Mouse (Mus musculus) kidney, embryonic 15.5 days (tissue): ENCODE results near the gene Col4a6. TPM values are rescaled to one million over a fixed set of nuclear protein-coding genes. Genes with fewer than 3 reads are reported as not detected.

Experiments used
- ATAC-seq: fragments of 200-750 bp; cut with Nextera tagmentation; replicated peaks from 2 replicates; pipeline ENCODE4 v1.8.0; 2017; ENCODE audit warnings: moderate TSS enrichment; ENCODE audit not compliant: low FRiP score
- H3K27ac ChIP-seq: fragments of 300-500 bp; sonication (generic); 2 replicates; pipeline ENCODE4 v1.5.1; 2015; ENCODE audit warnings: mild to moderate bottlenecking, inconsistent platforms
- H3K27me3 ChIP-seq: fragments of 300-500 bp; sonication (generic); 2 replicates; pipeline ENCODE4 v1.6.1; 2015; ENCODE audit warnings: inconsistent platforms
- H3K36me3 ChIP-seq: fragments of 300-500 bp; sonication (generic); 2 replicates; pipeline ENCODE4 v1.6.1; 2015; ENCODE audit warnings: inconsistent platforms
- H3K4me1 ChIP-seq: fragments of 300-500 bp; sonication (generic); 2 replicates; pipeline ENCODE4 v1.6.1; 2015; ENCODE audit warnings: inconsistent platforms
- H3K4me2 ChIP-seq: fragments of 300-500 bp; sonication (generic); 2 replicates; pipeline ENCODE4 v1.6.1; 2015; ENCODE audit warnings: moderate library complexity, mild to moderate bottlenecking, inconsistent platforms
- H3K4me3 ChIP-seq: fragments of 300-500 bp; sonication (generic); replicated peaks from 2 replicates; pipeline ENCODE4 v1.5.1; 2015; ENCODE audit warnings: mild to moderate bottlenecking, inconsistent platforms
- H3K9ac ChIP-seq: fragments of 300-500 bp; sonication (generic); 2 replicates; pipeline ENCODE4 v1.6.1; 2015; ENCODE audit warnings: mild to moderate bottlenecking, inconsistent platforms
- H3K9me3 ChIP-seq: fragments of 300-500 bp; sonication (generic); replicated peaks from 2 replicates; pipeline ENCODE4 v1.6.1; 2016; ENCODE audit warnings: inconsistent platforms
- WGBS: fragments of 180-500 bp; shearing (Covaris S2); methylation state at CpG from one replicate; pipeline ENCODE4 v1.1.7; 2015; ENCODE audit warnings: mixed read lengths; 5-methylcytosine and 5-hydroxymethylcytosine counted together
- polyA plus RNA-seq: library from polyadenylated mRNA; unstranded; fragments of >200 nt; fragmentation: Nextera tagmentation; extraction: Ambion mirVana; gene quantifications from 2 replicates; pipeline ENCODE4 v1.2.1, GENCODE M21; 2015

Col4a6 gene
- polyA plus RNA-seq, 1 experiment from 2014 or later, result 2.4 TPM

DNA sequence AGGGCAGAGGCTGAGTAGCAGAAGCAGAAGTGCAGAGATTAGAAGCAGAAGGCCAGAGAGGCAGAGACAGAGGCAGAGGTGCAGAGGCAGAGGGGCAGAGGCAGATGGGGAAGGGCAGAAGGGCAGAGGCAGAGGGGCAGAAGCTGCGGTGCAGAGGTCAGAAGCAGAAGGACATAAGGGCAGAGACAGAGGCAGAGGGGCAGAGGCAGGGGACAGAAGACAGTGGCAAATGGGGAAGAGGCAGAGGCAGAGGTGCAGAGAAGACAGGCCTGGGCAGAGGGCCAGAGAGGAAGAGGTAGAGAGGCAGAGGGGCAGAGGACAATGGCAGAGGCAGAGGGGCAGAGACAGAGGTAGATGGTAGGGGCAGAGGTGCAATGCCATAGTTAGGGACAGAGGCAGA is 324.2 kb downstream of the Col4a6 start:
- ATAC-seq, result no peak
- Histone ChIP-seq H3K4me3 (no peak overlapping the region), H3K36me3 (no peaks in the 10 kb centered on the region), H3K9ac (no peak overlapping the region), H3K27ac (no peak overlapping the region), H3K27me3 (no peaks in the 10 kb centered on the region), H3K4me2 (no peak overlapping the region), H3K9me3 (no peaks in the 10 kb centered on the region), H3K4me1 (no peaks in the 10 kb centered on the region)
- 35% methylated on average over 1 of the region's 1 CpGs for WGBS

Other genes starting within 250 kb of the Col4a6 start
- 19.9 and 22.6 TPM in 2 replicates for gene Col4a5, start 1.3 kb upstream of the Col4a6 start, polyA plus RNA-seq